Mouse (Mus musculus) forebrain, embryonic 11.5 days (tissue): ENCODE results near the gene Gpr137. TPM values are rescaled to one million over a fixed set of nuclear protein-coding genes. Genes with fewer than 3 reads are reported as not detected.

ENCODE experiments used
- ATAC-seq: fragments of 200-750 bp; cut with Nextera tagmentation; replicated peaks from 2 replicates; pipeline ENCODE4 v1.8.0; 2017; ENCODE audit warnings: moderate TSS enrichment; ENCODE audit not compliant: low FRiP score
- DNase-seq: peaks from one replicate; pipeline ENCODE4 v3.0.0-alpha.2; 2017; ENCODE audit warnings: low spot score
- H3K27ac ChIP-seq: fragments of 300-500 bp; sonication (generic); 2 replicates; pipeline ENCODE4 v1.5.1; 2014; ENCODE audit warnings: low read depth, low read length
- H3K27me3 ChIP-seq: fragments of 300-500 bp; sonication (generic); 2 replicates; pipeline ENCODE4 v1.6.1; 2014; ENCODE audit warnings: mild to moderate bottlenecking, low read length, mixed read lengths; ENCODE audit not compliant: control insufficient read depth, insufficient read depth
- H3K36me3 ChIP-seq: fragments of 300-500 bp; sonication (generic); 2 replicates; pipeline ENCODE4 v1.6.1; 2014; ENCODE audit warnings: mild to moderate bottlenecking, low read length, moderate library complexity, mixed read lengths; ENCODE audit not compliant: control insufficient read depth, insufficient read depth
- H3K4me1 ChIP-seq: fragments of 300-500 bp; sonication (generic); replicated peaks from 2 replicates; pipeline ENCODE4 v1.6.1; 2014; ENCODE audit warnings: low read length, mixed read lengths; ENCODE audit not compliant: control insufficient read depth, insufficient read depth
- H3K4me2 ChIP-seq: fragments of 300-500 bp; sonication (generic); 2 replicates; pipeline ENCODE4 v1.6.1; 2014; ENCODE audit warnings: low read depth, mild to moderate bottlenecking, low read length, moderate library complexity, mixed read lengths; ENCODE audit not compliant: severe bottlenecking
- H3K4me3 ChIP-seq: fragments of 300-500 bp; sonication (generic); 2 replicates; pipeline ENCODE4 v1.5.1; 2014; ENCODE audit warnings: low read depth, low read length
- H3K9ac ChIP-seq: fragments of 300-500 bp; sonication (generic); 2 replicates; pipeline ENCODE4 v1.6.1; 2014; ENCODE audit warnings: low read length
- H3K9me3 ChIP-seq: fragments of 300-500 bp; sonication (generic); 2 replicates; pipeline ENCODE4 v1.6.1; 2016; ENCODE audit warnings: low read length, mixed read lengths; ENCODE audit not compliant: control insufficient read depth
- WGBS: fragments of 180-500 bp; shearing (Covaris S2); extraction: QIAGEN DNeasy Blood & Tissue Kit; methylation state at CpG from one replicate; pipeline ENCODE4 v1.1.7; 2014; 5-methylcytosine and 5-hydroxymethylcytosine counted together
- polyA plus RNA-seq: library from polyadenylated mRNA; unstranded; fragments of >200 nt; fragmentation: Nextera tagmentation; extraction: Ambion mirVana; gene quantifications from 2 replicates; pipeline ENCODE4 v1.2.1, GENCODE M21; 2014

Gene Gpr137
- polyA plus RNA-seq, 1 experiment from 2014 or later = 32.7 TPM

DNA sequence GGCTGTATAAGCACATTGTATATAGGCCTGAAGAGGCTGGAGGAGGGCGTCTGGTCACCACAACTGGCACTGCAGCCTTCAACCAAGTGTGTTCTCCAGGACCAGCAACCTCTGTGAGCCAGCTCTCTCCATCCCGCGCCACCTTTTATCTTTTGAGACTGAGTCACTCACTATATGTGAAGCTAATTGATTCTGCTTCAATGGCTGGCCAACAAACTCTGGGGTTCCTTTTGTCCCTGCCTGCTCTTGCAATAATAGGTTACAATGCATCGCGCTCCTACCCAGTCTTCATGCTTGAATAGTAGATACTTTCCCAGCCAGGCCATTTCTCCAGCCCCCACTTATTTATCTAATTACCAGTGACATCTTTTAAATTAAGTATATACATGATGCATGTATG is 41.3 kb upstream of the Gpr137 start:
- Histone ChIP-seq H3K4me2 (no peak overlapping the region), H3K4me3 (no peak overlapping the region), H3K9ac (no peak overlapping the region), H3K27ac (no peak overlapping the region), H3K9me3 (no peaks in the 10 kb centered on the region), H3K27me3 (no peaks in the 10 kb centered on the region), H3K36me3 (peaks cover 3% of the 10 kb centered on the region; the same call in 1 of the 2 replicates), H3K4me1 (peaks cover 16% of the 10 kb centered on the region)
- DNase-seq = no peak
- ATAC-seq = no peak
- 33% methylated on average over 5 of the region's 5 CpGs for WGBS

DNA sequence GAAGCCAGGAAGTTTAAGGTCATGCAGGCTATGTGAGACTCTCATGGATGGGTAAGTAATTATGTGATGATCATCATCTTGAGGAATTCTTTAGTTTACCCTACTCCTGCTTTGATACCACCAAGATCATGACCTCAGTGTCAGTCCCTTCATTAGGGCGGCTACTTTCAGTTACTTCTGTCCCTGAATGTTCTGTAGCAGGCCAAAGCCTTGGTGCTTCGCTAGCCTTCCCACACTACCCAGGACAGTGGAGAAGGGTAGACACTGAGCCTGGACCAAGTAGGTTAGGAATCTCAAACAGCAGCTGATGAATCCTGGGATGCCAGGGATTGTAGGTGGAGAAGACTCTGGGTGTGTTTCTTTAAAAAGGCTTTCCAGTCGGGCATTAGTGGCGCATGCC is 39.2 kb upstream of the Gpr137 start:
- Histone ChIP-seq H3K9me3 (no peaks in the 10 kb centered on the region), H3K4me3 (no peak overlapping the region), H3K9ac (no peak overlapping the region), H3K36me3 (peaks cover 3% of the 10 kb centered on the region; the same call in 1 of the 2 replicates), H3K27me3 (no peaks in the 10 kb centered on the region), H3K4me1 (peaks cover 20% of the 10 kb centered on the region), H3K27ac (no peak overlapping the region), H3K4me2 (no peak overlapping the region)
- ATAC-seq = no peak
- DNase-seq = no peak
- 88% methylated on average over 4 of the region's 4 CpGs for WGBS

DNA sequence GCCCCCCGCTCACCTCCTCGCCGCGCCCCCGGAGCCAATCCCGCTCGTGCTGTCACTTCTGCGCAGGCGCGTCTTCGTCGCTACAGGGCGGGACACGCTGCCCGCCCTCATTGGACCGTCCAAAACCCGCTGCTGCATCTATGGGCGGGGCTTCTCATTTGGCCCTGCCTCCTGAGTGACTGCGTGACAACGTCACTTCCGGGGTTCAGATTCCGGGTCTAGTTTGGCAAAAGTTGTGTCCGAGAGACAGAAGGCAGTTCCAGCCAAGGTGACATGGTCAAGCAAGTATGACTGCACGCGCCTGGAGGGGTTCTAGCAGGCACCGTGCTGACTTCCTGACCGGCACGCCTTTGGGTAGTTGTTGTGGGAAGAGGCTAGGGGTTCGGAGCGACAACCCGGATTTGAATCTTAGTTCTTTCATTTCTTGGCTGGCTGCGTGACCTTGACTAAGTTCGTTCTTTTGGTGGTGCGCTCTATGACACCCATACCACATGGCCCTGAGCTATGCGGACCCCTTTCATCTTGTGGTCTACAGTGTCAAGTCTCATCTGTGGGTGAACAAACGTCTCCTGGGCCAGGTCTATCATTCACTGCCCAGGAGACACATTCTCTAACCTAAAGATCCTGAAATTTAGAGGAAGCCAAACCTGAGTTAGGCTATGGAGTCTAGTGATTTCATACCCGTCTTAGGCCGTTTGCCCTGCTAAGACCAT is 38.3 kb upstream of the Gpr137 start, which contains the start of gene Fkbp2:
Gene Fkbp2, minus strand, starts transcription at position 121 of the 713 bp plus-strand sequence.
- Histone ChIP-seq H3K36me3 (peaks cover 3% of the 10 kb centered on the region; the same call in 1 of the 2 replicates), H3K27me3 (no peaks in the 10 kb centered on the region), H3K9me3 (no peaks in the 10 kb centered on the region), H3K4me1 (peaks cover 22% of the 10 kb centered on the region), H3K9ac (peak within 1 kb of the TSS; percentile 77), H3K4me3 (peak within 1 kb of the TSS; percentile 42), H3K27ac (peak within 1 kb of the TSS; percentile 86), H3K4me2 (peak within 1 kb of the TSS; percentile 67)
- 2% methylated on average over 38 of the region's 38 CpGs for WGBS
- peak; percentile 98 for DNase-seq
- peak; percentile 85 for ATAC-seq

DNA sequence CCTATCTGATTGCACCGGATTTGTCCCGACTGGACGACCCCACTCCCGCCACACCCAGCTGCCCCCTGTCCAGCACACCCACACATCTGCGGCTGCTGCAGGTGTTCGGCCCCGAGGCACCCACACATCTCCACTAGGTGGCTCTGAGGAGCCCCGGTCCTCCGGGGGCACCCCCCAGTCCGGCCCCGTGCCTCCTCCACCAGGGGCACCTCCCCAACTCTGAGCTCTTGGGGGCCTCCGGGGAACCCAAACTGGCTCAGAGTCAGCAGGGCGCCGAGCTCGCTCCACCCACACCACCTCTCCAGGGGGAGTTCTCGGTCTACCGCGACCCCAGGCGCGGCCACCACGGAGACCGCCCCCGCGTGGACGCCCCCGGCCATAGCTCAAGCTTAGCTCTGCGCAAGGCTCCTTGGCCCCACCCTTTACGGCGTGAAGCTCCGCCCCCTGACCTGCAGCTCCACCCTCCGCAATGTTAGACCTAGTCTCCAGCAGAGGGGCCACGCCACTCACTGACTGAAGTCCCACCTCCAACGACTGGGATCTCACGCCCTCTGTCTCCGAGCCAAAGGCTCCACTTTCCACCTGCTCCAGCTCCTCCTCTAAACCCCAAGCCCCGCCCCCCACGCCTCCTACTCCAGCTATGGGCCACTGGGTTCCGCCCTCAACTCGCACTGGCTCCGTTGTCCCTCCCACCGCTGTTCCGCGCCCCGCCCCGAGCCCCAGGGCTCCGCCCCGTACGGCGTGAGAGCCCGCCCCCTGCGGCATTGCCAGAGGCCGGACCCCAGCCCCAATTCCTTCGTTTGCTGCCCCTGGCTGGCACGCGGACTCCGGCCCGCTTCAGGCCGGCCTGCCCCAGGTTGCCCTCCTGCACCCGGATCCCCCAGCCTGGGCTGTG is 37.5 kb upstream of the Gpr137 start:
- H3K36me3 ChIP-seq = no peaks in the 10 kb centered on the region; the same call in 1 of the 2 replicates
- no peaks in the 10 kb centered on the region for H3K9me3 ChIP-seq
- no peaks in the 10 kb centered on the region for H3K27me3 ChIP-seq
- peak overlapping the region; percentile 77 for H3K9ac ChIP-seq
- peak overlapping the region; percentile 67 for H3K4me2 ChIP-seq
- WGBS = 1% methylated on average over 58 of the region's 59 CpGs
- DNase-seq = peak; percentile 100
- H3K4me1 ChIP-seq = peaks cover 22% of the 10 kb centered on the region
- H3K27ac ChIP-seq = peak overlapping the region; percentile 86
- ATAC-seq = peak; percentile 87
- H3K4me3 ChIP-seq = peak overlapping the region; percentile 42

DNA sequence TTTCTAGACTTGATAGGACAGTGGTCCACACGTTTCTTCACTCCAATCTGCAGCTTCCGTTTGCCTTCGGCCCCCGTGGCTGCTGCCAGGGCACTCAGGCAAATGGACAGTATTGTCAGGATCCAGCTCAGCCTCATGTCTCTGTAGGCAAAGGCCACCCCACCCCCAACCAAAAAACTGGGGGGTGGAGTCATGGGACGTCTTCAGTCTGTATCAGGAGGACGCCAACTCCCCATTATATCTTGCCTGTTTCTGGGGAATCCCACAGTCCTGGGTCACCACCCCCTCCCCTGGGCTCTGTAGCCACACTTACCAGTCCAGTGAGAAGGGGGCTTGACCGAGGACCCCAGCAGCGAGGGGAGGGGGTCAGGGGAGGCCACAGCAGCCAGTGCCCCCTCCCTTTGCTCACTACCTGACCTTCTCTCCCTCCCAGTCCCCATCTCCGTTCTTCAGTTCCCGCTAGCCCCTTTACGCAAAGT is 36.8 kb upstream of the Gpr137 start:
- H3K9me3 ChIP-seq = no peaks in the 10 kb centered on the region
- 15% methylated on average over 11 of the region's 11 CpGs for WGBS
- H3K4me2 ChIP-seq = peak overlapping the region; percentile 67
- peak overlapping the region; percentile 42 for H3K4me3 ChIP-seq
- H3K36me3 ChIP-seq = no peaks in the 10 kb centered on the region; the same call in 1 of the 2 replicates
- H3K27me3 ChIP-seq = no peaks in the 10 kb centered on the region
- peak overlapping the region; percentile 50; the same call in 1 of the 2 replicates for H3K27ac ChIP-seq
- H3K4me1 ChIP-seq = peaks cover 22% of the 10 kb centered on the region
- DNase-seq = no peak
- peak overlapping the region; percentile 62 for H3K9ac ChIP-seq
- ATAC-seq = no peak

DNA sequence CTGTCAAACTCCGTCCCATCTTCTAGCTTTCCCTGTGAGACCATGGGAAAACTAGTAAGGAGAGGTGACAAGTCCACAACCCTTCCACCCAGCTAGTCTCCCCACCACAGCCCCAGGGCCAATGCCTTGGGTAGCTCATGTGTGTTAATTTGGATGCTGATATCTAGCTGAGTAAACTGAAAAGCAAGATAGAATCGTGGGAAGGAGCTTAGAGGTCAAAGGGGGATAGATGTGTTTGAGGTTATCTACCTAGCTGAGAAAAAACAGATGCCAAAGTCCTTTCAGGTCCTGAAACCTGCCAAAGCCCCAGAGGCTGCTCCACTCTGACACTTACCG is 36.3 kb upstream of the Gpr137 start:
- no peak for DNase-seq
- H3K4me1 ChIP-seq = peaks cover 24% of the 10 kb centered on the region

DNA sequence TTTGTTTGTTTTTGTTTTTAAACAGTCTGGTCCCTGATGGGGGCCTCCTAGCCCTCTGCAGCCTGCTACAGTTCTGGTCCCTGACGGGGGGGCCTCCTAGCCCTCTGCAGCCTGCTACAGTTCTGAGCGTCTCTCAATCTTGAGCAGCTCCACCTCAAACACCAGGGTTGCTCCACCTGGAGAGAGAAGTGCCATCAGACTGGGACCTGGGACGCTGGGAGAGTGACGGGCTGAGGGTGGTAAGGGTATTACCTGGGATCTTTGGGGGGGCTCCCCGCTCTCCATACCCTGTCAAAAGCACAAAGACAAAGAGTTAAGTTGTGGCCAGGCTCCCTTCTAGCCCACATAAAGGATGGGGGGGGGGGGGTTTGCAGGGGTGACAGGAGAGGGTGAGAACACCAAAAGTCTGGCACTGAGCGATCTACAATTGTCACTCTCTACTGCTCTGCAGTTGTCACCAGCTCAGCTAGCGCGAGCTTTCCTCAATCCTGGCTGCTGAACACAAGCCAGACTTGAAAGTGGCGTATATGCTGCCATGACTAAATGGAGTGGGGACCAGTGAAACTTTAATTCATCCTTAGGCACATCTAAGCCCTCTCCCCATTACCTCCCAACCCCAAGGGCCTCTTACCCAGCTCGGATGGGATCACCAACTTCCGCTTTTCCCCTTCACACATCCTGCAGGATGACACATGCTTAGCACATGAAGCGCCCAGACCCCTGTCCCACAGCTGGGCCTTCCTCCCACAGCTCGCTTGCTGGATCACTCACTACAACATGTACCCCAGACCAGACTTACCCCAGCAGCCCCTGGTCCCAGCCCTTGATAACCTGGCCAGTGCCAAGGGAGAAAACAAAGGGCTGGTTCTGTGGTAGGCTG is 35.7 kb upstream of the Gpr137 start:
- no peak overlapping the region for H3K27ac ChIP-seq
- H3K4me3 ChIP-seq = peak overlapping the region; percentile 42; the same call in 1 of the 2 replicates
- peaks cover 24% of the 10 kb centered on the region for H3K4me1 ChIP-seq
- DNase-seq (no peak), ATAC-seq (no peak)
- no peaks in the 10 kb centered on the region for H3K9me3 ChIP-seq
- no peaks in the 10 kb centered on the region; the same call in 1 of the 2 replicates for H3K36me3 ChIP-seq
- 89% methylated on average over 13 of the region's 13 CpGs for WGBS
- peak overlapping the region; percentile 67 for H3K4me2 ChIP-seq
- no peaks in the 10 kb centered on the region for H3K27me3 ChIP-seq
- H3K9ac ChIP-seq = peak overlapping the region; percentile 27; the same call in 1 of the 2 replicates

More for the DNA sequence above, 36.3 kb upstream of the Gpr137 start:
- no peaks in the 10 kb centered on the region for H3K9me3 ChIP-seq
- peak overlapping the region; percentile 62; the same call in 1 of the 2 replicates for H3K9ac ChIP-seq
- H3K27ac ChIP-seq = 0 out of 2 replicates have a peak overlapping the region, but pooled peaks have one; percentile 20
- 51% methylated on average over 3 of the region's 3 CpGs for WGBS
- no peaks in the 10 kb centered on the region; the same call in 1 of the 2 replicates for H3K36me3 ChIP-seq
- H3K4me2 ChIP-seq = peak overlapping the region; percentile 67
- no peak for ATAC-seq
- no peaks in the 10 kb centered on the region for H3K27me3 ChIP-seq
- peak overlapping the region; percentile 42 for H3K4me3 ChIP-seq
